Mouse (Mus musculus): ENCODE measurements around the gene Dnmt3l. TPM values are rescaled to one million over a fixed set of nuclear protein-coding genes. Genes with fewer than 3 reads are reported as not detected.
A peak's percentile ranks its signal among the peaks of the same experiment; 100 is the strongest.
"Not testable (repeated sequence)": the region's sequence is repeated elsewhere in the genome, so short reads cannot be mapped to it uniquely, and the experiment has no call there.

Gene Dnmt3l
- polyA plus RNA-seq, 1 experiment from 2014 or later: 0.14 TPM

- not testable (repeated sequence) for H3K27ac ChIP-seq (replicated peaks); DNase-seq (ENCODE audit: low spot score); H3K27me3 ChIP-seq (ENCODE audit: low read depth, poor library complexity, severe bottlenecking); H3K4me3 ChIP-seq; H3K9me3 ChIP-seq (replicated peaks); H3K36me3 ChIP-seq
- H3K4me1 ChIP-seq: peaks cover 37% of the 10 kb centered on the region
- WGBS: 92% methylated on average over 5 of the region's 5 CpGs
These were observed 30.6 kb upstream of the Dnmt3l start for GRCm38 (mm10) chr10:78011116-78011515.

GRCm38 (mm10) chr10:78012661-78013495, 28.9 kb upstream of the Dnmt3l start:
- WGBS: 95% methylated on average over 18 of the region's 18 CpGs
- DNase-seq (ENCODE audit: low spot score): no peak
- H3K27me3 ChIP-seq (ENCODE audit: low read depth, poor library complexity, severe bottlenecking): peaks cover 8% of the 10 kb centered on the region; the same call in 1 of the 2 replicates

GRCm38 (mm10) chr10:78015489-78015888, 26.3 kb upstream of the Dnmt3l start:
- H3K36me3 ChIP-seq: no peaks in the 10 kb centered on the region
- WGBS: 100% methylated on average over 1 of the region's 1 CpGs
- peaks cover 4% of the 10 kb centered on the region for H3K4me1 ChIP-seq
- peaks cover 6% of the 10 kb centered on the region; the same call in 1 of the 2 replicates for H3K27me3 ChIP-seq (ENCODE audit: low read depth, poor library complexity, severe bottlenecking)
- no peak for DNase-seq (ENCODE audit: low spot score)
- H3K27ac ChIP-seq (replicated peaks): no peak overlapping the region
- H3K4me3 ChIP-seq: no peak overlapping the region
- no peaks in the 10 kb centered on the region; the same call in 1 of the 2 replicates for H3K9me3 ChIP-seq (replicated peaks)

More at GRCm38 (mm10) chr10:78012661-78013495, 28.9 kb upstream of the Dnmt3l start:
- H3K36me3 ChIP-seq: no peaks in the 10 kb centered on the region
- H3K4me1 ChIP-seq: peaks cover 19% of the 10 kb centered on the region
- H3K4me3 ChIP-seq: no peak overlapping the region
- no peaks in the 10 kb centered on the region; the same call in 1 of the 2 replicates for H3K9me3 ChIP-seq (replicated peaks)
- no peak overlapping the region for H3K27ac ChIP-seq (replicated peaks)

- no peak for DNase-seq (ENCODE audit: low spot score)
- Histone ChIP-seq H3K27me3 (ENCODE audit: low read depth, poor library complexity, severe bottlenecking) (no peaks in the 10 kb centered on the region), H3K4me3 (no peak overlapping the region), H3K4me1 (peaks cover 3% of the 10 kb centered on the region), H3K9me3 (replicated peaks) (no peaks in the 10 kb centered on the region; the same call in 1 of the 2 replicates), H3K36me3 (no peaks in the 10 kb centered on the region), H3K27ac (replicated peaks) (no peak overlapping the region)
- WGBS: 53% methylated on average over 5 of the region's 5 CpGs
These were observed 25.4 kb upstream of the Dnmt3l start for GRCm38 (mm10) chr10:78016366-78016765.

- peaks cover 3% of the 10 kb centered on the region for H3K4me1 ChIP-seq
- H3K4me3 ChIP-seq: peak overlapping the region; percentile 46
- DNase-seq (ENCODE audit: low spot score): peak; percentile 82
- H3K9me3 ChIP-seq (replicated peaks): no peaks in the 10 kb centered on the region; the same call in 1 of the 2 replicates
- H3K27ac ChIP-seq (replicated peaks): peak overlapping the region; percentile 42; the same call in 1 of the 2 replicates
- H3K36me3 ChIP-seq: no peaks in the 10 kb centered on the region
- no peaks in the 10 kb centered on the region for H3K27me3 ChIP-seq (ENCODE audit: low read depth, poor library complexity, severe bottlenecking)
- 20% methylated on average over 19 of the region's 19 CpGs for WGBS
These were observed 22.9 kb upstream of the Dnmt3l start for GRCm38 (mm10) chr10:78018797-78019203.

GRCm38 (mm10) chr10:78019291-78019690, 22.5 kb upstream of the Dnmt3l start:
- Histone ChIP-seq H3K36me3 (no peaks in the 10 kb centered on the region), H3K9me3 (replicated peaks) (no peaks in the 10 kb centered on the region; the same call in 1 of the 2 replicates), H3K27ac (replicated peaks) (no peak overlapping the region), H3K4me3 (peak overlapping the region; percentile 46), H3K4me1 (peaks cover 3% of the 10 kb centered on the region), H3K27me3 (ENCODE audit: low read depth, poor library complexity, severe bottlenecking) (no peaks in the 10 kb centered on the region)
- 87% methylated on average over 4 of the region's 4 CpGs for WGBS
- DNase-seq (ENCODE audit: low spot score): no peak

GRCm38 (mm10) chr10:78019984-78020383, 21.8 kb upstream of the Dnmt3l start:
- not testable (repeated sequence) for H3K4me3 ChIP-seq; H3K27me3 ChIP-seq (ENCODE audit: low read depth, poor library complexity, severe bottlenecking); H3K27ac ChIP-seq (replicated peaks); H3K9me3 ChIP-seq (replicated peaks); DNase-seq (ENCODE audit: low spot score); H3K36me3 ChIP-seq; H3K4me1 ChIP-seq
- 100% methylated on average over 7 of the region's 11 CpGs for WGBS

- not testable (repeated sequence) for H3K36me3 ChIP-seq
These were observed 16.3 kb upstream of the Dnmt3l start for GRCm38 (mm10) chr10:78025453-78025852.

GRCm38 (mm10) chr10:78028129-78028528, 13.6 kb upstream of the Dnmt3l start:
- WGBS: 7% methylated on average over 5 of the region's 5 CpGs
- Histone ChIP-seq H3K27me3 (ENCODE audit: low read depth, poor library complexity, severe bottlenecking) (no peaks in the 10 kb centered on the region), H3K4me1 (no peaks in the 10 kb centered on the region), H3K27ac (replicated peaks) (no peak overlapping the region), H3K9me3 (replicated peaks) (no peaks in the 10 kb centered on the region), H3K36me3 (no peaks in the 10 kb centered on the region), H3K4me3 (no peak overlapping the region)
- DNase-seq (ENCODE audit: low spot score): peak; percentile 77

More at GRCm38 (mm10) chr10:78025453-78025852, 16.3 kb upstream of the Dnmt3l start:
- not testable (repeated sequence) for DNase-seq (ENCODE audit: low spot score); H3K4me1 ChIP-seq; H3K27ac ChIP-seq (replicated peaks); H3K9me3 ChIP-seq (replicated peaks); H3K4me3 ChIP-seq; H3K27me3 ChIP-seq (ENCODE audit: low read depth, poor library complexity, severe bottlenecking)
- 78% methylated on average over 6 of the region's 8 CpGs for WGBS

- H3K4me3 ChIP-seq: no peak overlapping the region
- no peaks in the 10 kb centered on the region for H3K36me3 ChIP-seq
- no peaks in the 10 kb centered on the region for H3K9me3 ChIP-seq (replicated peaks)
- DNase-seq (ENCODE audit: low spot score): no peak
- WGBS: 85% methylated on average over 1 of the region's 1 CpGs
- no peak overlapping the region for H3K27ac ChIP-seq (replicated peaks)
- no peaks in the 10 kb centered on the region for H3K27me3 ChIP-seq (ENCODE audit: low read depth, poor library complexity, severe bottlenecking)
- no peaks in the 10 kb centered on the region for H3K4me1 ChIP-seq
These were observed 12.7 kb upstream of the Dnmt3l start for GRCm38 (mm10) chr10:78029080-78029479.

GRCm38 (mm10) chr10:78031987-78032386, 9.8 kb upstream of the Dnmt3l start:
- Histone ChIP-seq H3K27ac (replicated peaks) (no peak overlapping the region), H3K36me3 (no peaks in the 10 kb centered on the region), H3K27me3 (ENCODE audit: low read depth, poor library complexity, severe bottlenecking) (no peaks in the 10 kb centered on the region), H3K9me3 (replicated peaks) (no peaks in the 10 kb centered on the region), H3K4me1 (no peaks in the 10 kb centered on the region), H3K4me3 (no peak overlapping the region)
- DNase-seq (ENCODE audit: low spot score): no peak
- 93% methylated on average over 2 of the region's 2 CpGs for WGBS

GRCm38 (mm10) chr10:78037139-78037538, 4.6 kb upstream of the Dnmt3l start:
- no peak for DNase-seq (ENCODE audit: low spot score)
- H3K4me1 ChIP-seq: no peaks in the 10 kb centered on the region

GRCm38 (mm10) chr10:78042096-78042495, 349 bp downstream of the Dnmt3l start:
- 77% methylated on average over 7 of the region's 7 CpGs for WGBS
- no peak for DNase-seq (ENCODE audit: low spot score)

More at GRCm38 (mm10) chr10:78037139-78037538, 4.6 kb upstream of the Dnmt3l start:
- Histone ChIP-seq H3K4me3 (no peak overlapping the region), H3K27ac (replicated peaks) (no peak overlapping the region), H3K27me3 (ENCODE audit: low read depth, poor library complexity, severe bottlenecking) (peaks cover under 1% of the 10 kb centered on the region; the same call in 1 of the 2 replicates), H3K36me3 (no peaks in the 10 kb centered on the region), H3K9me3 (replicated peaks) (no peaks in the 10 kb centered on the region)
- 81% methylated on average over 4 of the region's 4 CpGs for WGBS

More at GRCm38 (mm10) chr10:78042096-78042495, 349 bp downstream of the Dnmt3l start:
- Histone ChIP-seq H3K4me1 (peaks cover 10% of the 10 kb centered on the region), H3K36me3 (no peaks in the 10 kb centered on the region), H3K4me3 (no peak overlapping the region), H3K27ac (replicated peaks) (no peak overlapping the region), H3K27me3 (ENCODE audit: low read depth, poor library complexity, severe bottlenecking) (peaks cover 18% of the 10 kb centered on the region), H3K9me3 (replicated peaks) (no peaks in the 10 kb centered on the region)
